Mouse (Mus musculus) C2C12 (cell line): Measurements from ENCODE around the gene Rnpep. TPM values are rescaled to one million over a fixed set of nuclear protein-coding genes. Genes with fewer than 3 reads are reported as not detected.

Experiments used
- H3K27me3 ChIP-seq: one replicate; pipeline ENCODE4 v1.6.1; 2011; ENCODE audit not compliant: control insufficient read depth, insufficient read depth, insufficient read length
- H3K36me3 ChIP-seq: one replicate; pipeline ENCODE4 v1.6.1; 2011; ENCODE audit not compliant: control insufficient read depth, insufficient read depth
- H3K4me3 ChIP-seq: one replicate; pipeline ENCODE4 v1.5.1; 2011; ENCODE audit warnings: mild to moderate bottlenecking, control low read depth; ENCODE audit not compliant: poor library complexity, insufficient read depth, severe bottlenecking
- H3K79me2 ChIP-seq: one replicate; pipeline ENCODE4 v1.6.1; 2011; ENCODE audit not compliant: control insufficient read depth, insufficient read depth
- H3K79me3 ChIP-seq: one replicate; pipeline ENCODE4 v1.6.1; 2011; ENCODE audit warnings: low read depth, control low read depth
- H3ac ChIP-seq: one replicate; pipeline ENCODE3; 2011; ENCODE audit warnings: low read depth; ENCODE audit not compliant: control insufficient read depth, insufficient read length
- CEBPB ChIP-seq: IDR thresholded peaks from one replicate; pipeline ENCODE4 v1.6.1; 2011; ENCODE audit warnings: low read depth, mild to moderate bottlenecking, control low read depth, moderate library complexity
- CTCF ChIP-seq: IDR thresholded peaks from one replicate; pipeline ENCODE4 v1.5.1; 2011; ENCODE audit not compliant: control insufficient read depth, insufficient read depth, insufficient read length
- FOSL1 ChIP-seq: IDR thresholded peaks from one replicate; pipeline ENCODE4 v1.8.0; 2011; ENCODE audit warnings: mild to moderate bottlenecking, low read length; ENCODE audit not compliant: poor library complexity, insufficient read depth, severe bottlenecking
- MAX ChIP-seq: IDR thresholded peaks from one replicate; pipeline ENCODE4 v1.6.1; 2011; ENCODE audit warnings: mild to moderate bottlenecking, control low read depth
- MYOD1 ChIP-seq: IDR thresholded peaks from one replicate; pipeline ENCODE4 v1.6.1; 2011; ENCODE audit warnings: low read depth; ENCODE audit not compliant: control insufficient read depth, insufficient read length
- MYOG ChIP-seq: IDR thresholded peaks from one replicate; pipeline ENCODE4 v1.6.1; 2011; ENCODE audit not compliant: control insufficient read depth, insufficient read length; ENCODE audit errors: extremely low read depth
- USF1 ChIP-seq: IDR thresholded peaks from one replicate; pipeline ENCODE4 v1.6.1; 2011; ENCODE audit warnings: low read depth, mild to moderate bottlenecking, control low read depth, moderate library complexity
- polyA plus RNA-seq: library from polyadenylated mRNA; unstranded; fragments of >200 nt; fragmentation: generic; extraction: Trizol; gene quantifications from one replicate; pipeline ENCODE4 v1.2.1, GENCODE M21; 2012; ENCODE audit warnings: missing spikeins

The Rnpep gene
- polyA plus RNA-seq, 1 experiment = 29.4 TPM

GRCm38 (mm10) chr1:135224147-135224546, 59.7 kb downstream of the Rnpep start:
- Histone ChIP-seq H3K79me2 (no peaks in the 10 kb centered on the region), H3K79me3 (no peaks in the 10 kb centered on the region), H3K27me3 (no peaks in the 10 kb centered on the region), H3K36me3 (no peaks in the 10 kb centered on the region), H3ac (no peak overlapping the region), H3K4me3 (no peak overlapping the region)
- no peak for TF ChIP-seq FOSL1
- TF ChIP-seq MYOG = no peak
- TF ChIP-seq USF1 = no peak
- no peak for TF ChIP-seq MAX
- no peak for TF ChIP-seq CEBPB

- no peaks in the 10 kb centered on the region for H3K27me3 ChIP-seq
Measured at GRCm38 (mm10) chr1:135217607-135218233, 66.2 kb downstream of the Rnpep start.

GRCm38 (mm10) chr1:135213772-135214640, 69.9 kb downstream of the Rnpep start:
- no peak for TF ChIP-seq MYOG
- no peaks in the 10 kb centered on the region for H3K27me3 ChIP-seq
- H3K79me2 ChIP-seq = no peaks in the 10 kb centered on the region
- no peak overlapping the region for H3ac ChIP-seq
- H3K79me3 ChIP-seq = no peaks in the 10 kb centered on the region
- no peak overlapping the region for H3K4me3 ChIP-seq
- no peaks in the 10 kb centered on the region for H3K36me3 ChIP-seq

More at GRCm38 (mm10) chr1:135217607-135218233, 66.2 kb downstream of the Rnpep start:
- Histone ChIP-seq H3ac (no peak overlapping the region), H3K79me2 (no peaks in the 10 kb centered on the region), H3K4me3 (no peak overlapping the region), H3K36me3 (no peaks in the 10 kb centered on the region), H3K79me3 (no peaks in the 10 kb centered on the region)
- TF ChIP-seq MYOD1 (no peak), CTCF (no peak), FOSL1 (no peak), MYOG (no peak), USF1 (no peak), MAX (no peak), CEBPB (no peak)

Other genes with a start within 250 kb of the Rnpep start
- 32.9 TPM for gene Lgr6, start 178.8 kb downstream of the Rnpep start, polyA plus RNA-seq
- gene Ptpn7, start 151.4 kb downstream of the Rnpep start, polyA plus RNA-seq = 0.80 TPM
- 51.4 TPM for gene Arl8a, start 137.3 kb downstream of the Rnpep start, polyA plus RNA-seq
- not detected for gene Gpr37l1, start 116.4 kb downstream of the Rnpep start, polyA plus RNA-seq
- gene Elf3, start 25.5 kb downstream of the Rnpep start, polyA plus RNA-seq = not detected
- gene Timm17a, start 29.7 kb upstream of the Rnpep start, polyA plus RNA-seq = 218 TPM
- gene Lmod1, start 40.7 kb upstream of the Rnpep start, polyA plus RNA-seq = 1.9 TPM
- 33.2 TPM for gene Shisa4, start 91.2 kb upstream of the Rnpep start, polyA plus RNA-seq
- 61.5 TPM for gene Ipo9, start 146.4 kb upstream of the Rnpep start, polyA plus RNA-seq